Mouse (Mus musculus) MEL (cell line): Measurements from ENCODE around the gene Ginm1.

Experiments
- CTCF ChIP-seq, 3 experiments: IDR thresholded peaks in 2 of 3; conservative IDR thresholded peaks in 1 of 3; 2 replicates each; pipeline ENCODE4 v1.5.1; 2011 to 2012; ENCODE audit warnings: low read length in 3 of 3, low read depth in 2 of 3, mild to moderate bottlenecking in 2 of 3, improper control_type of control experiment in 1 of 3, inconsistent platforms in 1 of 3, mixed read lengths in 1 of 3, moderate library complexity in 1 of 3; ENCODE audit not compliant: control insufficient read depth in 1 of 3, insufficient read depth in 1 of 3, poor library complexity in 1 of 3, severe bottlenecking in 1 of 3
- GATA1 ChIP-seq: IDR thresholded peaks from 2 replicates; pipeline ENCODE4 v1.6.1; 2011; ENCODE audit warnings: low read depth, low read length, improper control_type of control experiment
- MAX ChIP-seq: IDR thresholded peaks from 2 replicates; pipeline ENCODE4 v1.6.1; 2011; ENCODE audit warnings: low read length, improper control_type of control experiment
- RCOR1 ChIP-seq: IDR thresholded peaks from 2 replicates; pipeline ENCODE4 v1.6.1; 2012; ENCODE audit warnings: low read depth, mild to moderate bottlenecking, inconsistent platforms, low read length, improper control_type of control experiment
- USF1 ChIP-seq: IDR thresholded peaks from 2 replicates; pipeline ENCODE4 v1.6.1; 2014; ENCODE audit warnings: low read depth, mild to moderate bottlenecking, inconsistent platforms, low read length, improper control_type of control experiment, moderate library complexity
- ZC3H11A ChIP-seq: IDR thresholded peaks from 2 replicates; pipeline ENCODE4 v1.6.1; 2012; ENCODE audit warnings: low read depth, mild to moderate bottlenecking, inconsistent platforms, low read length, improper control_type of control experiment

DNA sequence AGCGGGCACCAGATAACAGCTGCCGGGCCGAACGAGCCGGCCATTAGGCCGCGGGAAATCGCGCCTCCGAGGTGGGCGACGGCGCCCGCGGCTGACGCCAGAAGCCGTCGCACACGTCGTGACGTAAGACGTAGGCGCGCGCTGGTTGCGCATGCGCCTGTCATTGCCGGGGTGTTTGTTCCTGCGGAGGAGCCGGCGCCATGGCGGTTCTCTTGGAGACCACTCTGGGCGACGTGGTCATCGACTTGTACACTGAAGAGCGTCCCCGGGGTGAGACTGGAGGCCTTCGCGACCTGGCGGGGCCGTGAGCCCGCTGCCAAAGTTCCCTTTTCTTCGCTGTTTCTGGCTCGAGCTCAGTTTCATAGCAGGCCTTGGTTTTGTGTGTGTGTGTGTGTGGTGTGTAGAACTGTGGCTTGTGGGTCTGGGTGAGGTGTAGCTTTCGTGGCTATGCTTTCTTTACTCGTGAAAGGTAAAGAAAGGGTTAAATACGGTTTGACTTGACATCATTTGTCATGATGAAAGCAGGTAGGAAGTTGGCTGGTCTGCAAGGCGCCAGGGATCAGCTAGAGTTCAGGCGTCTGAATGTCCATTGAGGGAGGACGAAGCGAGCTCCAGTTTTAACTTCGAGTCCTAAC is at the start of gene Ginm1, which contains the start of gene Ppil4:
- TF ChIP-seq ZC3H11A (peak; percentile 36; the same call in 1 of the 2 replicates), RCOR1 (no peak), MAX (peak; percentile 73), CTCF (IDR thresholded peaks at IDR 0.05 in 2 of 3, conservative IDR thresholded peaks at IDR 0.05 in 1 of 3; ENCODE audit: control insufficient read depth in 1 of 3, insufficient read depth in 1 of 3, low read depth in 2 of 3, low read length in 3 of 3, poor library complexity in 1 of 3, severe bottlenecking in 1 of 3) (no peak), USF1 (peak; percentile 42; the same call in 1 of the 2 replicates), GATA1 (peak; percentile 43; the same call in 1 of the 2 replicates)
